Mouse (Mus musculus) liver, embryonic 14.5 days (tissue): Measurements from ENCODE around the gene Nfam1. TPM values are rescaled to one million over a fixed set of nuclear protein-coding genes. Genes with fewer than 3 reads are reported as not detected.

Experiments
- ATAC-seq: fragments of 200-750 bp; cut with Nextera tagmentation; 2 replicates; pipeline ENCODE4 v1.8.0; 2017; ENCODE audit warnings: moderate number of reproducible peaks, mild to moderate bottlenecking, moderate library complexity; ENCODE audit not compliant: insufficient read depth
- DNase-seq, 3 experiments: peaks; one replicate each; pipeline ENCODE4 v3.0.0-alpha.2; 2012 to 2013; ENCODE audit warnings: low read depth in 3 of 3, low spot score in 3 of 3
- H3K27ac ChIP-seq: fragments of 300-500 bp; sonication (generic); 2 replicates; pipeline ENCODE4 v1.5.1; 2014; ENCODE audit warnings: moderate library complexity, mild to moderate bottlenecking, control low read depth, inconsistent platforms
- H3K27me3 ChIP-seq: fragments of 300-500 bp; sonication (generic); 2 replicates; pipeline ENCODE4 v1.6.1; 2014; ENCODE audit warnings: mild to moderate bottlenecking, low read length, moderate library complexity; ENCODE audit not compliant: control insufficient read depth, insufficient read depth
- H3K36me3 ChIP-seq: fragments of 300-500 bp; sonication (generic); replicated peaks from 2 replicates; pipeline ENCODE4 v1.6.1; 2014; ENCODE audit warnings: low read depth; ENCODE audit not compliant: control insufficient read depth, insufficient read depth
- H3K4me1 ChIP-seq, 2 experiments: fragments of 200-500 bp in 1 of 2; fragments of 300-500 bp in 1 of 2; sonication (generic) in 1 of 2; replicated peaks; 2 replicates each; pipeline ENCODE4 v1.6.1; 2012 to 2014; ENCODE audit warnings: antibody characterized with exemption in 1 of 2, inconsistent platforms in 1 of 2, low read length in 1 of 2; ENCODE audit not compliant: control insufficient read depth in 2 of 2, insufficient read depth in 2 of 2
- H3K4me2 ChIP-seq: fragments of 300-500 bp; sonication (generic); 2 replicates; pipeline ENCODE4 v1.6.1; 2014; ENCODE audit warnings: low read depth, mild to moderate bottlenecking, control low read depth, moderate library complexity
- H3K4me3 ChIP-seq, 2 experiments: fragments of 200-500 bp in 1 of 2; fragments of 300-500 bp in 1 of 2; sonication (generic) in 1 of 2; 2 replicates each; pipeline ENCODE4 v1.5.1; 2012 to 2014; ENCODE audit warnings: low read depth in 2 of 2, low read length in 2 of 2, mild to moderate bottlenecking in 2 of 2, control low read depth in 1 of 2, inconsistent platforms in 1 of 2, moderate library complexity in 1 of 2; ENCODE audit not compliant: insufficient read depth in 1 of 2
- H3K9ac ChIP-seq: fragments of 300-500 bp; sonication (generic); replicated peaks from 2 replicates; pipeline ENCODE4 v1.6.1; 2014; ENCODE audit warnings: mild to moderate bottlenecking, control low read depth, moderate library complexity
- H3K9me3 ChIP-seq: fragments of 300-500 bp; sonication (generic); 2 replicates; pipeline ENCODE4 v1.6.1; 2016; ENCODE audit warnings: low read length, mixed read lengths; ENCODE audit not compliant: control insufficient read depth
- CTCF ChIP-seq: IDR thresholded peaks from 2 replicates; pipeline ENCODE4 v1.5.1; 2016; ENCODE audit warnings: antibody characterized with exemption, low read depth, control low read depth
- EP300 ChIP-seq: IDR thresholded peaks from 2 replicates; pipeline ENCODE4 v1.6.1; 2016; ENCODE audit warnings: antibody characterized with exemption, low read depth
- WGBS: fragments of 180-500 bp; shearing (Covaris S2); extraction: QIAGEN DNeasy Blood & Tissue Kit; methylation state at CpG from one replicate; pipeline ENCODE4 v1.1.7; 2014; ENCODE audit not compliant: insufficient replicate concordance; 5-methylcytosine and 5-hydroxymethylcytosine counted together
- polyA plus RNA-seq, 2 experiments: library from polyadenylated mRNA; depleted of rRNA in 1 of 2; stranded (reverse) in 1 of 2; unstranded in 1 of 2; fragments of >200 nt; fragmentation: Nextera tagmentation in 1 of 2; extraction: Ambion mirVana in 1 of 2; gene quantifications; 2 replicates each; pipeline versions ENCODE4 v1.2.1 to v1.2.3; 2012 to 2014

Nfam1 gene
- polyA plus RNA-seq, 2 experiments = 3.6 to 5.9 TPM

DNA sequence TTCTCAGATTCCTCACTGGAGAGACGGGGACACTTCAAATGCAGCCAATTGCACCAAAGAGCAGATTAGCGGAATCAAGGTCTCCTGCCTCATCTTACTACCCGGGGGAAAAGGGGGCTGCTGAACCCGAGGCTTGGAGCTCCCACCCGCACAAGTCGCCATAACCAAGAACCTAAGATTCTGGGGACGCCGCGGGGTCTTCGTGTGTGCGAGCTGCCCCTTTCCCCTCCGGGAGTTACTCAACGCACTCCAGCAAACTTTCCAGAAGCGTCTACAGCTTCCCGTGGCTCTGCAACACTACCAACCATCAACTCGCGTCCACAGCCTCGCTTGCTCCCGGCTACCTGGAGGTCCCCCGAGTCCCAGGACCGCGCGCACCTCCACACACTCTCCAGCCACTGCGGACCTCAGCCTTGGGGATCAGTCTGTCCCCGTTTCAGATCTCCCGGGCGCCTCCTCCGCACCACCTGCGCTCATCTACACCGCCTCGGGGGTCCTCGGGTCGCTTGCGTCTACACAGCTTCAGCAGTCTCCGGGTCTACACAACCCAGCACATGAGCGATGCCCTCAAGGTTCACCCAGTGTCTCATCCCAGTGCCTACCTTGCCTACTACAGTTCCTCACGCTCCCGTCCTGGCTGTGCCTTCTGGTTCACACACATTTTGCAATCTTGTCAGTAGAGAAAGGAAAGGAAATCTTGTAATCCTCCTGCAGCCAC is 45.9 kb downstream of the Nfam1 start:
- H3K4me1 ChIP-seq = peaks cover 0 to 9% of the 10 kb centered on the region in 2 experiments; a peak in 1 of 4 replicates
- ATAC-seq (no peak), DNase-seq (no peak)
- WGBS = under 1% methylated on average over 37 of the region's 38 CpGs
- H3K27ac ChIP-seq = no peak overlapping the region
- no peak for TF ChIP-seq CTCF
- TF ChIP-seq EP300 = no peak
- H3K27me3 ChIP-seq = peaks cover 24% of the 10 kb centered on the region
- H3K9ac ChIP-seq = no peak overlapping the region
- H3K4me3 ChIP-seq = peak overlapping the region; percentile 27 to 41
- no peaks in the 10 kb centered on the region for H3K36me3 ChIP-seq
- peak overlapping the region; percentile 59 for H3K4me2 ChIP-seq
- H3K9me3 ChIP-seq = no peaks in the 10 kb centered on the region

- H3K4me3 ChIP-seq = no peak overlapping the region
- DNase-seq = no peak
- H3K9me3 ChIP-seq = no peaks in the 10 kb centered on the region
- no peak for ATAC-seq
- peaks cover 0 to 9% of the 10 kb centered on the region in 2 experiments; a peak in 1 of 4 replicates for H3K4me1 ChIP-seq
- no peaks in the 10 kb centered on the region for H3K36me3 ChIP-seq
- no peak overlapping the region for H3K4me2 ChIP-seq
- TF ChIP-seq CTCF = no peak
- no peak for TF ChIP-seq EP300
- no peak overlapping the region for H3K9ac ChIP-seq
- H3K27me3 ChIP-seq = peaks cover 27% of the 10 kb centered on the region
- no peak overlapping the region for H3K27ac ChIP-seq
- WGBS = 64% methylated on average over 7 of the region's 7 CpGs
Observed at GRCm38 (mm10) chr15:82984574-82984973, 48.5 kb downstream of the Nfam1 start.

GRCm38 (mm10) chr15:82984097-82984496 is 49.0 kb downstream of the Nfam1 start:
- Histone ChIP-seq H3K4me1 (peaks cover 0 to 9% of the 10 kb centered on the region in 2 experiments; a peak in 1 of 4 replicates), H3K9me3 (no peaks in the 10 kb centered on the region), H3K9ac (no peak overlapping the region), H3K27me3 (peaks cover 27% of the 10 kb centered on the region), H3K4me3 (no peak overlapping the region), H3K4me2 (no peak overlapping the region), H3K36me3 (no peaks in the 10 kb centered on the region), H3K27ac (no peak overlapping the region)
- DNase-seq (no peak), ATAC-seq (no peak)
- 27% methylated on average over 4 of the region's 4 CpGs for WGBS
- TF ChIP-seq CTCF (no peak), EP300 (no peak)

DNA sequence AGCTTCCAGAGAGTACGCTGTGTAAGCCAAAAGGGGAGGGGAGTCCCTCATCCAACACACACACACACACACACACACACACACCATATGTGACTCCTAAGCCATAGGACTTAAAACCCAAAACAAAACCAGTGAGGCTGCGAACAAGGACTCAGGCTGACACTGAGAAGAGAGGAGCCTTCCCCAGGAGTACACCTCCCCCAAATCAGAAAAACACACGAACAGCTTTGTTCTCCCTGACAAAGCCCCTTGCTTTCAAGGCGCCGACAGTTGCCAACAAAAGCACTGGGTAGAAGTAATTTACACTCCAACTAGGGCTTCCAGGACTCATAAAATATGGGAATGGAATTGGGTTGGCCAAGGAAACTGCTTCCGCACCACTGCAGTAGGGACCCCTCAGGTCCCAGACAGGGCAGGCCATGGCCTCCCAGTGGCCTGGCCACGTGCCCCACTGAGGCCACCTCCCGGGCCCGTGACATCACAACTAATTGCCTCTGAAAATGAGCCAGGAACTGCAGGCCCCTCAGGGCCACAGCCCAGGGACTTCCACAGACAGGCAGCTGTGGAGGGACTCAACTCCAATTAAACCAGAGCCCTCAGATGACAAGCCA is 49.6 kb downstream of the Nfam1 start:
- Histone ChIP-seq H3K27ac (no peak overlapping the region), H3K27me3 (peaks cover 27% of the 10 kb centered on the region), H3K4me1 (peaks cover 0 to 9% of the 10 kb centered on the region in 2 experiments; a peak in 1 of 4 replicates), H3K4me3 (no peak overlapping the region), H3K4me2 (no peak overlapping the region), H3K36me3 (no peaks in the 10 kb centered on the region), H3K9ac (no peak overlapping the region), H3K9me3 (no peaks in the 10 kb centered on the region)
- DNase-seq = no peak
- WGBS = 35% methylated on average over 9 of the region's 9 CpGs
- no peak for ATAC-seq
- TF ChIP-seq EP300 = no peak
- TF ChIP-seq CTCF = no peak

DNA sequence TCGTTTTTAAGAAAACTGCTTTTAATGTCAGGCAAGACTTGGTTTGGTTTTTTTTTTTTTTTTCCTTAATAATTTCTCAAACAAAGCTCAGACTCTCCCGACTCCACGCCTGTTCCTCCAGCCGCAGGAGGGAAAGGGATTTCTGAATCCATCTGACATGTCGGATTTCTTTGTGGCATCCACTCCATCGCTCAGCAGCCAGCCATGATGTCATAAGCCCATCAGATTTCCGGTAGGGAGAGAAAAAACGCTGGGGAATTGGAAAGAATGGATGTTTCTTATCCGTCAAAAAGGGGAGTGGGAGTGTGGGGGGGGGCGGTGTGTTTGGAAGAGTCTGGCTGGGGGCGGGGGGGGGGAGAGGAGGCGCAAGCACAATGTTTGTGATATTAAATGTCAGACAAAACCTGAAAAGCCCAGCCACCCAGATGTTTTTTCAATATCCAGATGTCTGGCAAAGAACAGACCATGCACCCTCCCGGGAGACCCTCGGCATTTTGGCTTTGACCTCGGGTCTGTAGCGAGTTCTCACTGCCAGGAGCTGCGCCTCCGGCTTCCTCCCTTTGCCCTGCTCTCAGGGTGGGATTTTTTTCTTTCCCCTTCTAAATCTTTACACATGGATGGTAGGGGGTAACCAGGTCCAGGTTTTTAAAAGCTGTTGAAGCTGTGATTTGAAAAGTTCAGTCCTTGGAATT is 50.2 kb downstream of the Nfam1 start:
- no peak overlapping the region for H3K27ac ChIP-seq
- H3K27me3 ChIP-seq = peaks cover 27% of the 10 kb centered on the region
- no peak overlapping the region for H3K4me2 ChIP-seq
- DNase-seq = no peak
- H3K9me3 ChIP-seq = no peaks in the 10 kb centered on the region
- TF ChIP-seq CTCF = no peak
- no peak for TF ChIP-seq EP300
- H3K4me3 ChIP-seq = no peak overlapping the region
- H3K4me1 ChIP-seq = peaks cover 0 to 3% of the 10 kb centered on the region in 2 experiments; a peak in 1 of 4 replicates
- no peaks in the 10 kb centered on the region for H3K36me3 ChIP-seq
- WGBS = 26% methylated on average over 18 of the region's 18 CpGs
- no peak overlapping the region for H3K9ac ChIP-seq
- ATAC-seq = no peak
